Mouse (Mus musculus): Measurements from ENCODE around the gene Ppcdc.

The Ppcdc gene

DNA sequence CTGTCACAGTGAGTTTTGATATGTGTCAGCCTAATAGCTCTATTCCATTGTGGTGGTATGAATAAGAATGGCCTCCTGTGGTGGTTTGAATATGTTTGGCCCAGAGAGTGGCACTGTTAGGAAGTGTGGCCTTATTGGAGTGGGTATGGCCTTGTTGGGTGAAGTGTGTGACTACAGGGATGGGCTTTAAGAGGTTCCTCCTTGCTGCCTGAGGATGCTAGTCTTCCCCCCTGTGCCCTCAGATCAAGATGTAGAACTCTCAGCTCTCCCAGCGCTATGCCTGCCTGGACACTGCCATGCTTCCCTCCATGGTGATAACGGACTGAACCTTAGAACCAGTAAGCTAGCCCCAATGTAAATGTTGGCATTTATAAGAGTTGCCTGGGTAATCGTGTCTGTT lies 78.9 kb downstream of the Ppcdc start:
- DNase-seq (ENCODE audit: low read depth, low spot score): no peak

- DNase-seq (ENCODE audit: low read depth, low spot score): no peak
These were observed 85.3 kb downstream of the Ppcdc start for GRCm38 (mm10) chr9:57354377-57355183.

- no peak for DNase-seq (ENCODE audit: low read depth, low spot score)
These were observed 88.6 kb downstream of the Ppcdc start for GRCm38 (mm10) chr9:57351277-57351676.

DNA sequence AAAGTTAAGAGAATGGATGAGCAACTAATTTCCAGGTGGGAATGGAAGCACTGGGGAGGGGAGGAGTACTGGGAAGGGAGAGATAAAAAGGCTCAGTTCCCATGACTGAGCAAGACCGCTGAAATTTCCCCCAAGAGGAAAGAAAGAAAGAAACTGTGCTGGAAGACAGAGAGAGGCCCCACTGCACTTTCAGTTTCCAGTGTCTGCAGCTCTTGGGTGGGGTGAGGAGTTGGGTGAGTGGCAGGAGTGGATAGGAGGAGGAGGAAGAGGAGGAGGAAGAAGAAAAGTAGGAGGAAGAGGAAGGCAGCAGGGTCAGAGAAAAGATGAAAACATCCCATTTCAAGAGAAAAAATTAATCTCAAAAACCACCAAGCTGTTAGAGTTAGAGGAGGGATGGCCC lies 94.0 kb downstream of the Ppcdc start:
- DNase-seq (ENCODE audit: low read depth, low spot score): no peak

- DNase-seq (ENCODE audit: low read depth, low spot score): no peak
These were observed 96.2 kb downstream of the Ppcdc start for GRCm38 (mm10) chr9:57343752-57344151.

DNA sequence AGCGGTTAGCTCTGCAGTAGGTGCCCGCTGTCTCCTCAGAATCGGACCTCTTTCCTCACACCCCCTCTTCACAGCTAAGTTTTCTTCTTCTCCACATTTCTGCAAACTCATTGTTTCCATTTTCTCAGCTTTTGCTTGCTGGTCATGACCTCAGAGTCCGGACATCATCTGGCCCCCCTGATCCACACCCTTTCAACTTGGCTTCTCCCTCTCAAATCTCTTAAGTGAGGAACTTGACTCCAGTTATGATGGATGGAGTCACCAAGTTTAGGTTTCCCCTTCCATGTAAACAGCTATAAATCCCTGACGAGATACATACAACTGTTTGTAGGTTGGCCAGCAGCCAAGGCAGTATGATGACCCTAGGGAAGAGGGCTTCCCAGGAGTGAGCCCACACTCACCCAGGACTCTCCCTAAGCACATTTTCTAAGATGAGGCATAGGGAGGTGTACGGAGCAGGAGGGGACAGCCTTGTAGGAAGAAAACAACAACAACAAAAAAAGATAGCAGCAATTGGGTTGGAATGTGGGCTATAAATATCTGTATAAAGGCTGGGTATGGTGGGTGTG lies 96.9 kb downstream of the Ppcdc start:
- no peak for DNase-seq (ENCODE audit: low read depth, low spot score)

GRCm38 (mm10) chr9:57342186-57342585 lies 97.7 kb downstream of the Ppcdc start:
- no peak for DNase-seq (ENCODE audit: low read depth, low spot score)

DNA sequence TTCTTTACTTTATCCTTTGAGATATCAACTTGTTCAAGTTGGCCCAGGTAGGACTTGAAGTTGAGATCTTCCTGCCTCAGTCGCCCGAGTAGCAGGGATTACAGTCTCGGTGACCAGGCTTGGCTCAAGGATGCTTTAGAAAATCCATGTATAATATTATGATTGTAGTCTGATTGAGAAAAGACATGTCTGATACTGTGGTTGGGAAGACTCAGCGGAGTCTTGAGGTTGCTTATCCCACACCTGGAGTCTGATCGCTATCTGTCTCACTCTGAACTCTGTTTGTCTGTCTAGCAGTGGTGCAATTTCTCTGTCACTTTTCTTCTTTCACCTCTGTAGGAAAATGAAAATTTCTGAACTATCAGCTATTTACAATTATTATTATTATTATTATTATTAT lies 99.6 kb downstream of the Ppcdc start:
- DNase-seq (ENCODE audit: low read depth, low spot score): no peak

DNA sequence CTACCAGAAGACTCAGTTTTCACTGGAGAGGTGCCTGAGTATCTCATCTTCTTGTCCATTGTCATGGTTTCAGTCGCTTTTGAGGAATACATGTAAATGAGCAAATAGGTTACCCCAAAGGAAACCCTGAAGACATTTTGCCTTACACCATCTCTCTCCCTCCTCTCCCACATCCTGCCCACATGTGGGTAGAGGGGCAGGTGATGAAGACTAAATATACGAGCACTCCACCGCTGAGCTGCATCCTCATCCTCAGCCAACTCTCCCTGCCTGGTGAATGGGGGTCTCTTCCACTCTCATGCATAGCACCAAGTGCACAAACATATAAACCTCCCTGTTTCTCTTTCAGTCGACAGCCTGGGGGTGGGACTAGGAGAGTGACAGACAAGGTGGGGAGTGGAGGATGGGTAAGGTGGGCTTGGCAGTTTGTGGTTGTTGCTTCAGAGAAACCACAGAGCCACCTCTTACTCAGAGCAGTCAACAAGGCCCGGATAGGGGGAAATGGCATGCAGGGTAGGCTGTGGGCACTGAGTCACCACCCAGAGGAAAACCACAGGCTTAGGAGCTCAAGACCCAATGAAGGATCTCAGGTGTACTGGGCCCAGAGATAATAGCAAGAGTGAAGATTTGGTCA lies 100.2 kb downstream of the Ppcdc start:
- DNase-seq (ENCODE audit: low read depth, low spot score): peak; percentile 4

- no peak for DNase-seq (ENCODE audit: low read depth, low spot score)
These were observed 101.2 kb downstream of the Ppcdc start for GRCm38 (mm10) chr9:57338706-57339105.

All from skeletal muscle tissue, adult 2 months (tissue).